Mouse (Mus musculus): ENCODE measurements around the gene Amt.
"Not testable (repeated sequence)": the region's sequence is repeated elsewhere in the genome, so short reads cannot be mapped to it uniquely, and the experiment has no call there.

Amt gene

DNA sequence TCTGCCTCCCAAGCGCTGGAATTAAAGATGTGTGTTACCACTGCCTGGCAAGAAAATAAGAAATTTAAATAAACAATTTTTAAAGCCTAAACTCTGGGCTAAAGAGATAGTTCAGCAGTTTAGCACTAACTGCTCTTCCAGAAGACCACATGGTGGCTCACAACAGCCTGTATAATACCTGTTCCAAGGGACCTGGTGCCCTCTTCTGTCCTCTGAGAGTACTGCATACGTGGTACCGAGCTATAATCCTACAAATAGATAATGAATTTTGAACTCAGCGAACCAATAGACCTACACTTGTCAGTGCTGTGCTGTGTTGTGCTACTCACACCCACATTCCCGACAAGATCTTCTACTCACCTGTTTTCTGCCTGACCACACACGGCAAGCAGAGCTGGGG, 12.2 kb upstream of the Amt start:
- DNase-seq (ENCODE audit: low spot score) = no peak

DNA sequence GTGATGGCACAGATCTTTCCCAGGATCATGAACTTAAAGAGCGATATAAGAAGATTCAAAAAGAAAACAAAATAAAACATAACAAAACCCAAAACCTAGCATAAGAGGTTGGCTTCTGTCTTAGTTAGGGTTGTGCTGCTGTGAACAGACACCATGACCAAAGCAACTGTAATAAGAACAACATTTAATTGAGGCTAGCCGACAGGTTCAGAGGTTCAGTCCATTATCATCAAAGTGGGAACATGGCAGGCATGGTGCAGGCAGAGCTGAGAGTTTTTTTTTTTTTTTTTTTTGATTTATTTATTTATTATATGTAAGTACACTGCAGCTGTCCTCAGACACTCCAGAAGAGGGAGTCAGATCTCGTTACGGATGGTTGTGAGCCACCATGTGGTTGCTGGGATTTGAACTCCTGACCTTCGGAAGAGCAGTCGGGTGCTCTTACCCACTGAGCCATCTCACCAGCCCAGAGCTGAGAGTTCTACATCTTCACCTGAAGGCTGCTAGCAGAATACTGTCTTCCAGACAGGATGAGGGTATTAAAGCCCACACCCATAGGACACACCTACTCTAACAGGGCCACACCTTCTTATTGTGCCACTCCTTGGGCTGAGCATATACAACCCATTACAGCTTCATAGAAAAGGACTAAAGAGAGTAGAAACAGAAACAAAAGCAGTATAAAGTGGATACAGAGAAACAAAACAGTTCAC, 9.0 kb upstream of the Amt start:
- not testable (repeated sequence) for DNase-seq (ENCODE audit: low spot score)

DNA sequence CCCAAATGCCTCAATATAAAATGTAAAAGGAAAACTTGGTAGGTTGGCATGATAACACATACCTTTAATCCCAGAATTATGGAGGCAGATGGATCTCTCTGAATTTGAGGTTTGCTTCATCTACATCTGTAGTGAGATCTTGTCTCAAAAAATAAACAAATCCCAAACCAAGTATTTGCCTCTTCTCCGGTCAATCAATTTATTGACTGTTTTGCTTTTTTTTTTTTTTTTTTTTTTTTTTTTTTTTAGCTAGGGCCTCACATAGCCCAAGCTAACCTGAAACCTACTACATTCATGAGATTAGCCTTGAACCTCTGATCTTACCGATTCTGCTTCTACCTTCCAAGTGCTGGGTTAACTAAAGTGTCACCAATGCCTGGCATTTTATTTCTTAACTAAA, 7.3 kb upstream of the Amt start:
- no peak for DNase-seq (ENCODE audit: low spot score)

DNA sequence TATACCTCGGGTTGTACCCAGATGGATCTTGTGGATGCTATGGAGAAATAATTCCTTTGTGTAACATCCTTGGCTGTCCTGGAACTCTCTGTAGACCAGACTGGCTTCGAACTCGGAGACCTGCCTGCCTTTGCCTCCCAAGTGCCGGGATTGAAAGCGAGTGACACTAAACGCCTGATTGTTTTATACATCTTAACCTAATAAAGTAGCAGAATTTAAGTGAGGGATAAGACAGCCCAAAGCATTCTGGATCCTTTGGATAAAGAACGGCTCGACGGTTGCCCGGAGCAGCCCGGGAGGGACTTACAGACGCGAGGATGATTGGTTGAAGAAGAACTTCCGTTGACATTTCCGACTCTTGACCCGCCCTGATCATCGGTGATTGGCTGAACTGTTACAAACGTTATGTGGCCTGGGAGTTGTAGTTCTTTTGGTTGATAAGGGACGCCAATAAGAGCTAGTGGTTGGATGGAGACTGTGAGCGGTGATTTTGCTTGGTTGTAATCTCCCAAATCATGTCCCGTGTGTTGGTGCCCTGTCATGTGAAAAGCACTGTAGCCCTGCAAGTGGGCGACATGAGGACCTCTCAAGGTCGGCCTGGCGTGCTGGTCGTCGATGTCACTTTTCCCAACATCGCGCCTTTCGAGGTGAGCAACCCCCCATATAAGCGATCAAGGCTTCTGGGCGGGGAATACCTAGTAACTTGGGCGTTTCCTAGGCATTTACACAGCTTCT, 6.5 kb upstream of the Amt start, which contains the start of gene Nicn1:
Gene Nicn1, plus strand, starts transcription at position 414 of the 735 bp plus-strand sequence.
- peak; percentile 38 for DNase-seq (ENCODE audit: low spot score)

DNA sequence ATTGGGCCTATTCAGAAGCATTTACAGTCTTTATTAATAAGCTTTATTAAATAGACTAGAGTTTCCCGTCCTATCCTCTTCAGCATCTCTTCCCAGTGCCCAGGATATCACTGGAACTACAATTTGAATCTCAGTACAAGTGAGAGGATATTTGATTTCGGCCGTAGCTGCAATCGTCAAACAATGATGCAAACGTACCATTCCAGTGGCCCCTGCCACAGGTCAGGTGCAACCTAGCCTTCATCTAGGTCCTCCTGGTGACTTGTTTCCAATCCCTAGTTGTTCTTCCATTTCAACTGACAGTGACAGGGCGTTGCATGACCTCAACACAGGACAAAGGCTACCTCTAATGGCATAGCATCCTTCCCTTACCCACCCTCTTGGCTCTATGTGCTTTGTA, 5.9 kb upstream of the Amt start:
- DNase-seq (ENCODE audit: low spot score) = no peak

DNA sequence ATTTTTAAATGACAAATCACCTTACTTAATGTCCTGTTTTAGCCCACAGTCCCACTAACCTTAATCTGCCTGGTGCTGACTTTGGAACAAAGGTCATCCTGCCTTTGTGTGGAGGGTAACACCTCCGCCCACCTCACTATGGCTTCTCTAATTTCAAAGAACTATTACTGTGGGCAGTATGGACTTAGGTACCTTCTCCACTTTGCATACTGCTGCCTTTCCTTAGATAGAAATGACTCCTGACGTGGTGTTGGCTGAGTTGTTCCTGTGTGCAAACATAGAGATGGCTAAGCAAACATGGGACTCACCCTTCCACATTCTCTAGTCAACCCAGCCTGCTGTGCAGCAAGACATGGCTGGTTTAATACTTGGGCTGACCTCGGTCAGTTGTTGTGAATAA, 5.2 kb downstream of the Amt start:
- DNase-seq (ENCODE audit: low spot score) = no peak

DNA sequence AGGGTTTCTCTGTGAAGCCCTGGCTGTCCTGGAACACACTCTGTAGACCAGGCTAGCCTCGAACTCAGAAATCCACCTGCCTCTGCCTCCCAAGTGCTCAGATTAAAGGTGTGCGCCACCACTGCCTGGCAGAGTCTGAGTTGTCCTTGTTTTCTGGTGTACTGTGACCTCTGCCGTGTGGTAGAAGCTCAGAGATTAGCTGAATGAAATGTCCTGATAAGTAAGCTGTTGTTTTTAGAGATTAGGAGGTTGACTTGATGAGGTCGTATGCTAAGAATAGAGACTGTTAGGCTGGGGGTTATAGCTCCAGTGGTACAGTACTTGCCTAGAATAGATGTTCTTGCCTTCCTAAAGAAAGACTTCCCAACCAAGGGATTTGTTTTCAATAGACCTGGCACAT, 8.1 kb downstream of the Amt start:
- no peak for DNase-seq (ENCODE audit: low spot score)

DNA sequence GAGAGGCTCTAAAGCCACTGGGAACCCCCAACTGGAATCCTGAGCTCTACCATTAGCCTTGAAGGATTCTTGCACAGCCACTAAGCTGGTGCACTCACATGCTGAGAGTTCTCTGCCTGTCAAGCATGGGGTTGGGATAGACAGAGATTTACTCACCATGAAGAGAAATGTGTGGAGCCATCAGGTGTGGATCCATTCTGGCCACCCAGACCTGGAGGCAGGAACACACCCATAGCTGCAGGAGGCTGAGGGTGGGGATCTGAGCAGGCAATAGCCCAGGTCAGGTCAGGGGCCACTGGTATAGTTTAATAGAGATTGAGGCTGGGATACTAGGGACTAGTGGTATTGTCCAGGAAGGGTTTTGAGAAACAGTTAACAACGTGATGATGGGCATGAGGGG, 8.5 kb downstream of the Amt start:
- DNase-seq (ENCODE audit: low spot score) = no peak

DNA sequence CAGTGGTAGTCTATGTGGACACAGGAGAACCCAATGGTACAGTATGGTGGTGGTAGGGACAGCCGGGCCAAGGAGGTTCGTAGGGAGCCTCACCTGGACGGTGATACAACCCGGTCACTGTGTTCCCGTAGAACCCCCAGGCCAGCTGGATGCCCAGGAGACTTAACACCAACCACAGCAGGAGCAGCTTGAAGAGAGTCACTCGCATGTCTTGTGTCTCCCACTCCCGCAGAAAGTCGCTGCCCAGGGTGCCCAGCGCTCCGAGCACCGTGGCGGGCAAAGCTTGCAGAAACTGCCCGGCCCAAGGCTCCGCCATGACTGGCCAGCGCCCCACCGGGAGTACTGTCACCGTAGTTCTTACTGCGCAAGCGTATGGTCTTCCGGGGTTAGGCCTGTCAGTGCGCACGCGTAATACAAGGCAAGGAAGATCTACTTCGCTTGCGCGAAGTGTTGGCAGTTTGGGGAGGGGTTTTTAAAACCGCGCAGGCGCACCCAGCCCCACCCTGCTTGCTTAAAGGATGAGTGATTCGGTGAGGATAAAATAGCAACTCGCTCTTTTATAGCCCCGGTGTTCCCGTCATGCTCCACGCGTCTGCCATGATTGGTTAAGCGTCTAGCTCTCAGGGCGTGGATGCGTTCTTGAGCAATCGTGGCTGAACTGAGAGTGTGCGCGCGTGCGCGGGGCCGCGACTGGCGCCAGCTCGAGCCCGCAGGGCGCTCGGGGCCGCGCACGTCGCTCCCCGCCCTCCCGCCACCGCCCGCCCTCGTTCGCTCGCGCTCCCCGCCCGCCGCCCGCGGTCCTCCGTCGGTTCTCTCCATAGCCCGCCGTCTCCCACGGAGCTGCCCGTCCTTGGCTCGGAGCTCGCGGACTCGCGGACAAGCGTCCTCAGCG, 9.2 kb downstream of the Amt start, which contains the start of the genes Rhoa and Tcta:
Gene Rhoa, plus strand, starts transcription at position 501 of the 892 bp plus-strand sequence.
Gene Tcta, minus strand, starts transcription at position 532 of the 892 bp plus-strand sequence.
- peak; percentile 90 for DNase-seq (ENCODE audit: low spot score)

DNA sequence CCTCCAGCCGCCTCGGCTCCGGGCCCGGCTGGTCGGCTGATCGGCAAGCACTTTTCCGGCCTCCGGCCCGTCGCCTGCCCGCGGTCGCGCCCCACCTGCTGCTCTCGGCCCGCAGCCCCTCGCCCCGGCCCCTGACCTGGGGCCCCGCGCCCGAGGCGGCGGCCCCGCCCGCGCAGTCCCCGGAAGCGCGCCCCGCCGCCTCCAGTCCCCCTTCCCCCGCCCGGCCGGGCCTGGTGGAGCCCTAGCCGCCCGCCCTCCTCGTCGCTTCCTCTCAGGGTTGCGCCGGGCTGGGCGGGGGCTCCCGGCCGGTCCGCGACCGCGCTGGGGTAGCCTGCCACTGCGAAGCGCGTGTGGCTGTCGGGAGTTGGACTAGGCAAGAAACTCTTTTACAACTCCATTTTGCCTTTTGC, 9.9 kb downstream of the Amt start:
- no peak for DNase-seq (ENCODE audit: low spot score)

DNA sequence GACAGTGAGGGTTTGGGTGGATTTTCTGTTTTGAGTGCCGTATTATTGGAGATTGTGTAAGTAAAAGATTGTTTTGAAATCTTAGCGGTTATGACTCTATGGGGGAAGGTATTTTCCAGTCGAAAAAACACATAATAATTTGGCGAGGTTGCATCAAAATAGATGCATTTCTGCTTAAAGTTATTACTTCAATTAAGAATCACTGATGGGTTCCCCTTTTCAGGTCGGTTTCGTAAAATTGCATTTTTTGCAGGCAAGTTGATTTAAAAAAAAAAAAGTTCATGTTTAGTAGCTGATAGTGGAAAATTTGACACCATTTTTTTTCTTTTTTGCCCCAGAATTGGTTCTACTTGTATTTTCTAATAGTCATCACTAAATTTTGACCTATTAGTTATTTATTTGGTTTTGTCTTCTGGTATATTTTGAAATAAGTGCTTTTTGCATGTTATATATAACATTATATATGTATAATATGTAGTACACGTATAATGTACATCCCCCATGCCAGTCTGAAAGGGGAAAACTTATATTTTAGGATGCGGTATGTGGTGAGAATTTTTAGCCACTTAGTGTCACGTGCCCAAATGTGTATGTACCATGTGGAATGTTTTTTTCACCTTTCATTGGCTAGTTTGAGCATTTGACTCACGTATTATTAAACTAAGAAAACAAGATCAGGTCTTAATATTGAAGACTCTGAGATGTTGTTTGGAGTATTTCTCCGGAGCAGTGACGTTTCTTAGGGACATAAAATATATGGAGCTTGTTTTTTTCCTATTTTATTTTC, 10.6 kb downstream of the Amt start:
- no peak for DNase-seq (ENCODE audit: low spot score)

DNA sequence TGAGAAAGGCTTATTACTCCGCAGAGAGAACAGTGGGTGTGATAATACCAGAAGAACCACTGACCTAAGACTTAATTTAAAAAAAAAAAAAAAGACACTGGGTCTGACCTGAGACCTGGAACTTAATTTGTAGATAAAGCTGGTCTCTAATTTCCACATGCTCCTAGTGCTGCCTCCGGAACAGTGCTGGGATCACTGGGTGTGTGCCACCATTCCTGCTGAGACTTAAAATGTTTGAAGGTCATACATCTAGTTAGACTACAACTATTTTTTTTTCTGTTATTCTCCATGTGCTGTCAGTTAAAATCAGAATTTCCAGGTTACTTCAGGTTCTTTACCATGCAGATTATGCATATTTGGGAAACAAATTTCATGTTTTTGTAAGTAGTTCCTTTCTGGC, 11.5 kb downstream of the Amt start:
- DNase-seq (ENCODE audit: low spot score) = no peak

DNA sequence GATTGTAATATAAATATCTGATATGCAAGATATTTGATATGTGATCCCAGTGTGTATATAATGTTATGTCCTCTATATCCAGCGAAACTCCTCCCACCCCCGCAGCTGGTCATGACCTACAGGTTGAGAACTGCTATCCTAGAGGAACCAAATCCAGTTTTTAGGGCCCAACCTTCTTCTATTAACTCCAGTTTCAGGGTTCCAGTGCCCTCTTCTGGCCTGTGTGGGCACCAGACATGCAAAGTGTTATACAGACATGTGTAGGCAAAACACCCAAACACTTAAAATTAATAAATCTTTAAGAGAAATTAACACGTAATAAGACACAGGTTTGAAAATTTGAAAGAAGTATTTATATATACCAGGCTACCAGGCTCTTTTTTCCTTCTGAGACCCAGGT, 20.9 kb downstream of the Amt start:
- no peak for DNase-seq (ENCODE audit: low spot score)

DNA sequence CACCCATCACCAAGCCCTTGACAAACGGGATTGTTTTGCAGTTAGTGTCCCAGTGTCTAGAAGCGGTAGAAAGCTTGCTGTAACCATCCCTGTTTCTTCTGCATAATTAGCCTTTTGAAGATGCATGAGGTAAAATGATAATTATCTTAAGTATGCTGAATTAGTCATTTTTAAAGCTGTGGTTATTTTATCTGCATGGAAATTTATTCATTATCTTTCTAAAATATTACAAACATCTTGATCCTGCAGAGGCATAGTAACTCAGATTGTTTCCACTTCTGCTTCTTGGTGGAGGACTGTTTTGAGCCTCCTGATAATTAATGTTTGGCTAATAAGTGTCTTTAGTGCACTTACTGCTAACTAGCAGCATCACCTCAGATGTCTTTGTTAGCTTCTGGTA, 21.8 kb downstream of the Amt start:
- DNase-seq (ENCODE audit: low spot score) = no peak

DNA sequence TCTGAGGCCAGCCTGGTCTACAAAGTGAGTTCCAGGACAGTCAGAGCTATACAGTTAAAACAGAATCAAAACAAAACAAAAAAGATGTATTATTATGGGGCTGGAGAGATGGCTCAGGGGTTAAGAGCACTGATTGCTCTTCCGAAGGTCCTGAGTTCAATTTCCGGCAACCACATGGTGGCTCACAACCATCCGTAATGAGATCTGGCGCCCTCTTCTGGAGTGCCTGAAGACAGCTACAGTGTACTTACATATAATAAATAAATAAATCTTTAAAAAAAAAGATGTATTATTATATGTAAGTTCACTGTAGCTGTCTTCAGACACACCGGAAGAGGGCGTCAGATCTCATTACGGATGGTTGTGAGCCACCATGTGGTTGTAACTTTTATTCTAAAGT, 25.4 kb downstream of the Amt start:
- DNase-seq (ENCODE audit: low spot score) = not testable (repeated sequence)

DNA sequence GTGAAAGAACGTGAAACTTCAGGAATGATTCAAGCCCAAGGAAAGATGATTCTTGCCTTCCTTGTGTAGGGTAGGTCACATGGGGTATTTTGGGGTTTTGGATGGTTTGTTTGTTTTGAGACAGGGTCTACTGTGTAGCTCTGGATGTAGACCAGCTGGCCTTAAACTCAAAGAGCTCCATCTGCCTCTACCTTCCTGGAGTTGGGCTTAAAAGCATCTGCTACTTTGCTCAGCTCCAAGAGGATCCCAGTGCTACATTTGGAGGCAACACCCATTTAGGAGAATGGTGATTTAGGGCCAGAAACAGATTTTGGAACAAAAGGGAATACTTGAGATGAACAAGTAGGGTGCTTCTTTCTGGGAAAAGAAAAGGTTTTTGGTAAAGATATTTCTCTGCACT, 28.1 kb downstream of the Amt start:
- no peak for DNase-seq (ENCODE audit: low spot score)

DNA sequence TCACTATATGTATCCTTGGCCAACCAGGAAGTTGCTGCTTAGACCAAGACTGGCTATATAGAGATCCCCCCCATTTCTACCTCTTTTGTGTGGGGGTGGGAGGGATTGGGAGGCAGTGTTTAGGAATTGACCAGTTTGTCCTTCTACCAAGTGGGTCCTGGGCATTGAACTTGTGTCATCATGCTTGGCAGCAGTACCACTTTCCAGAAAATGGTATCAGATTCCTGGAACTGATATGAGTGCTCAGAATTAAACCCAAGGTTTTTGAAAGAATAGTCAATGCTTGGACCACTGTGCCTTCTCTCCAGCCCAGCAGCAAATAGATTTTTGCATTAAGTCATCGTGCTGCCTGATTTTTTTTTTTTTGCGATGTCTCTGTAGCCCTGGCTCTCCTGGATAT, 29.2 kb downstream of the Amt start:
- DNase-seq (ENCODE audit: low spot score) = no peak

DNA sequence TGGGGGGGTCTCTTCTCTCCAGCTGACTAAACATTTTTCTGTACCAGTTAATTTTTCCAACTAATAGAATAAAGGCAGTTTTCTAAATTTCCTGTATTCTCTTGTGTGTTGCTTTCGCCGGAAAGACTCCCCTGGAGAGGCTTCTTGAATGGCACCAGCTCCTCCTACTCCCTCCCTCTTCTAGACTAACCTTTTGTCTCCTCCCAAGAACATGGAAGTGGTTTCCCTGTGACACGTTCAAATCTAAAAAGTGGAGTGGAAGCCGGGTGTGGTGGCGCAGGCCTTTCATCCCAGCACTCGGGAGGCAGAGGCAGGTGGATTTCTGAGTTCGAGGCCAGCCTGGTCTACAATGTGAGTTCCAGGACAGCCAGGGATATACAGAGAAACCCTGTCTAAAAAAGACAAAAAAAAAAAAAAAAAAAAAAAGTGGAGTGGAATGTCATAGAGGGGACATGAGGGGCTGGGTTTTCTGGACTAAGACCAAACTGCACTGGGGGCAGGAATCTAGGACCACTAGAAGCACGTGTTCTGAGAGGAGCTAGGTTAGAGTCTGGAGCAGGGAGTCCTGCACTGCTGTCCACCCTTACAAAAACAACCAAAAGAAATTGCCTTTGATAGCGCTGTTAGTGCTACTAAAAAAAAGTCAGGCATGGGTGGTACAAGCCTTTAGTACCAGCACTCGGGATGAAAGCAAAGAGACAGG, 41.3 kb downstream of the Amt start:
- DNase-seq (ENCODE audit: low spot score) = no peak

DNA sequence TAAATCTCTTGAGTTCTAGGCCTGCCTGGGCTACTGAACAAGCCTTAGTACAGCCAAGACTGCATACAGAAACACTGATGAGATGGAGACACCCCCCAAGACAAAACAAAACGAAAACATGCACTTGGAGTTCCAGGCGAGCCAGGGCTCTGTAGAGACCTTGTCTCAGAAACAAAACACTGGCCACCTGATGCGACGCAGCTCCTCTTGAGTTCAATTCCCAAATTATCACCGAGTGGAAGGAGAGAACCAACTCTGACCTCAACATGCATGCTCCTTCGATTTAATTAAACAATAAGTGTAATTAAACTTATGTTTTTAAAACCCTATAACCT, 41.9 kb downstream of the Amt start:
- no peak for DNase-seq (ENCODE audit: low spot score)

DNA sequence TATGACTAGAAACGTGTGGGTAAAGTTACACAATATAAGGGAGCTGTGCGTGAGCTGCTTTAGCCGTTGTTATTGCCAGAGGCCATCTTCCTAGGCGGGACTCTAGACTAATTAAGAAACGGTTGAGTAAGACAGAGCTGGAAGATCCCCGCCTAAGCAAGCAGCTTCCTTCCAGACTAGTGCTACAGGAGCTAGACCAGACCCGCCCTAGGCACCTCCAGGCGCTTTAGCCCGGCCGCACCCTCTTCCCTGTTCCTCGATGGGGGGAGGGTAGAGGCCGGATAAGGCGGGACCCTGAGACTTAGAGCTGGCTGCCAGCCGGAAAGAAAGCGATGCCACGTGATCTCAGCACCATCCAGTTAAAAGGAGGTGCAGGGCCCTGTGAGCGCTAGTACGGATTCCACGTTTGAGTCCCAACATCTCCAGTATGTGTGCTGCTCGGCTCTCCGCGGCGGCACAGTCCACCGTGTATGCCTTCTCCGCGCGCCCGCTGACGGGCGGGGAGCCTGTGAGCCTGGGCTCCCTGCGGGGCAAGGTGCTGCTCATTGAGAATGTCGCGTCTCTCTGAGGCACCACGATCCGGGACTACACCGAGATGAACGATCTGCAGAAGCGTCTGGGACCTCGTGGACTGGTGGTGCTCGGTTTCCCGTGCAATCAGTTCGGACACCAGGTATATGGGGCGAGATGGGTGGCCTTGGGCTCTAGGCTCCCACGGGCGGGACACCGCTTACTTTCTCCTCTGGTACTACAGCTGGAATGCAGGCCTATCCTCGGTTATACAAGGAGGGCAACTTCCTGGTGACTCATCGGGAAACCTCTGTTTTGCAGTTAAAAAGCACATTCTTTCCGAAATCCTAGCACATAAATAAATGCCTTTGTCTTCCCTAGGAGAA, 42.5 kb downstream of the Amt start, which contains the start of gene Gpx1:
Gene Gpx1, plus strand, starts transcription at position 18 of the 896 bp plus-strand sequence.
- DNase-seq (ENCODE audit: low spot score) = peak; percentile 67
